Comparison of ENCODE assay signal across 8 mouse cellular contexts in genomic region chr1:167307674-167308073, GRCm38 (mm10). TPM values are rescaled to one million over a fixed set of nuclear protein-coding genes. Genes with fewer than 3 reads are reported as not detected.
DNase-seq lines count a peak whose midpoint lies in the region; ATAC-seq lines count a peak whose summit lies in the region.

No protein-coding gene starts in this region.

- intact Hi-C loops in gastrocnemius, postnatal 36 days (cut with DNase I): loop anchor here (1.0 kb wide), 1 partner anchor 22 kb away; the partner anchor contains the start of gene Uck2

- peak overlapping the region; percentile 93; the same call in 1 of the 2 replicates for H3K27ac ChIP-seq in kidney, embryonic 15.5 days
- H3K27ac ChIP-seq in hindbrain, embryonic 12.5 days: no peak overlapping the region
- H3K27ac ChIP-seq in midbrain, embryonic 16.5 days (ENCODE audit: low read length): peak overlapping the region; percentile 94

- no peak for DNase-seq in kidney, postnatal 36 days
- DNase-seq in ZHBTc4 (ENCODE audit: low read depth, low spot score): peak; percentile 30
- DNase-seq in spleen, postnatal 36 days (ENCODE audit: low spot score in 2 of 2): no peak
- DNase-seq in testis, postnatal 10 days (ENCODE audit: low spot score): no peak
- DNase-seq in gastrocnemius, postnatal 36 days: no peak

- no peaks in the 10 kb centered on the region for H3K27me3 ChIP-seq in kidney, embryonic 15.5 days
- H3K27me3 ChIP-seq in hindbrain, embryonic 12.5 days: no peaks in the 10 kb centered on the region
- H3K27me3 ChIP-seq in midbrain, embryonic 16.5 days (ENCODE audit: control insufficient read depth, insufficient read depth, low read depth, low read length): no peaks in the 10 kb centered on the region

- peak overlapping the region; percentile 95 for H3K9ac ChIP-seq in kidney, embryonic 15.5 days
- peak overlapping the region; percentile 88 for H3K9ac ChIP-seq in hindbrain, embryonic 12.5 days
- no peak overlapping the region; the same call in 1 of the 2 replicates for H3K9ac ChIP-seq in midbrain, embryonic 16.5 days (ENCODE audit: low read depth, low read length)

- peaks cover 10% of the 10 kb centered on the region for H3K36me3 ChIP-seq in kidney, embryonic 15.5 days
- H3K36me3 ChIP-seq in hindbrain, embryonic 12.5 days: 0 out of 2 replicates have a peak, but pooled peaks cover 12% of the 10 kb centered on the region
- H3K36me3 ChIP-seq in midbrain, embryonic 16.5 days (ENCODE audit: control insufficient read depth, insufficient read depth, low read length): no peaks in the 10 kb centered on the region

- H3K4me1 ChIP-seq in kidney, embryonic 15.5 days: peaks cover 8% of the 10 kb centered on the region; the same call in 1 of the 2 replicates
- H3K4me1 ChIP-seq in hindbrain, embryonic 12.5 days: peaks cover 7% of the 10 kb centered on the region
- peaks cover 6% of the 10 kb centered on the region for H3K4me1 ChIP-seq in midbrain, embryonic 16.5 days (ENCODE audit: control insufficient read depth, insufficient read depth, low read length)

- H3K9me3 ChIP-seq in kidney, embryonic 15.5 days (replicated peaks): no peaks in the 10 kb centered on the region
- H3K9me3 ChIP-seq in hindbrain, embryonic 12.5 days (replicated peaks): no peaks in the 10 kb centered on the region
- no peaks in the 10 kb centered on the region for H3K9me3 ChIP-seq in midbrain, embryonic 16.5 days (replicated peaks; ENCODE audit: control insufficient read depth, low read length, poor library complexity, severe bottlenecking)

- 54% methylated on average over 11 of the region's 11 CpGs for WGBS in kidney, embryonic 15.5 days
- WGBS in hindbrain, embryonic 12.5 days: 62% methylated on average over 11 of the region's 11 CpGs
- 70% methylated on average over 11 of the region's 11 CpGs for WGBS in midbrain, embryonic 16.5 days

- peak overlapping the region; percentile 73 for H3K4me2 ChIP-seq in kidney, embryonic 15.5 days
- peak overlapping the region; percentile 80 for H3K4me2 ChIP-seq in hindbrain, embryonic 12.5 days (replicated peaks)
- H3K4me2 ChIP-seq in midbrain, embryonic 16.5 days (ENCODE audit: low read length): peak overlapping the region; percentile 60

- H3K4me3 ChIP-seq in kidney, embryonic 15.5 days (replicated peaks): peak overlapping the region; percentile 75
- H3K4me3 ChIP-seq in hindbrain, embryonic 12.5 days: peak overlapping the region; percentile 76
- H3K4me3 ChIP-seq in midbrain, embryonic 16.5 days (ENCODE audit: low read depth, low read length): peak overlapping the region; percentile 68

- no peak for ATAC-seq in kidney, embryonic 15.5 days (replicated peaks; ENCODE audit: low FRiP score)
- no peak; the same call in 1 of the 2 replicates for ATAC-seq in hindbrain, embryonic 12.5 days (ENCODE audit: low FRiP score)
- ATAC-seq in midbrain, embryonic 16.5 days: no peak

RNA-seq across cellular contexts. Expression of gene Tmco1, which starts 0.5 kb away (rescaled TPM):
- polyA plus RNA-seq in kidney, embryonic 15.5 days (2015; fragmentation: Nextera tagmentation; extraction: Ambion mirVana): 98.1 and 106 TPM in 2 replicates
- 75.1 and 76.4 TPM in 2 replicates for polyA plus RNA-seq in hindbrain, embryonic 12.5 days (2016; fragmentation: Nextera tagmentation; extraction: Ambion mirVana)
- 81.2 and 84.4 TPM in 2 replicates for polyA plus RNA-seq in midbrain, embryonic 16.5 days (2015; fragmentation: Nextera tagmentation; extraction: Ambion mirVana)
- 10 to 100 TPM; 28.7 to 34.9 TPM for total RNA-seq in gastrocnemius, postnatal 36 days (2021)

RNA-seq across cellular contexts. Expression of gene Uck2, which starts 22.6 kb away (rescaled TPM):
- 82.7 and 87.5 TPM in 2 replicates for polyA plus RNA-seq in kidney, embryonic 15.5 days (2015; fragmentation: Nextera tagmentation; extraction: Ambion mirVana)
- 98.6 and 112 TPM in 2 replicates for polyA plus RNA-seq in hindbrain, embryonic 12.5 days (2016; fragmentation: Nextera tagmentation; extraction: Ambion mirVana)
- 48.9 and 52.3 TPM in 2 replicates for polyA plus RNA-seq in midbrain, embryonic 16.5 days (2015; fragmentation: Nextera tagmentation; extraction: Ambion mirVana)
- total RNA-seq in gastrocnemius, postnatal 36 days (2021): 10 to 100 TPM; 17.6 to 18.9 TPM

RNA-seq across cellular contexts. Expression of gene Aldh9a1, which starts 42.1 kb away (rescaled TPM):
- polyA plus RNA-seq in kidney, embryonic 15.5 days (2015; fragmentation: Nextera tagmentation; extraction: Ambion mirVana): 51.0 and 56.6 TPM in 2 replicates
- polyA plus RNA-seq in hindbrain, embryonic 12.5 days (2016; fragmentation: Nextera tagmentation; extraction: Ambion mirVana): 37.2 and 39.3 TPM in 2 replicates
- 35.9 and 38.3 TPM in 2 replicates for polyA plus RNA-seq in midbrain, embryonic 16.5 days (2015; fragmentation: Nextera tagmentation; extraction: Ambion mirVana)
- total RNA-seq in gastrocnemius, postnatal 36 days (2021): 1 to 10 TPM; 2.6 to 4.5 TPM
